Mouse (Mus musculus) heart, embryonic 15.5 days (tissue): ENCODE measurements around the gene Dnaja1. TPM values are rescaled to one million over a fixed set of nuclear protein-coding genes. Genes with fewer than 3 reads are reported as not detected.

Experiments used
- ATAC-seq: fragments of 200-750 bp; cut with Nextera tagmentation; replicated peaks from 2 replicates; pipeline ENCODE4 v1.8.0; 2017; ENCODE audit warnings: low read depth, moderate TSS enrichment; ENCODE audit not compliant: insufficient number of reproducible peaks, insufficient read depth, low FRiP score
- H3K27ac ChIP-seq: fragments of 300-500 bp; sonication (generic); 2 replicates; pipeline ENCODE4 v1.5.1; 2015; ENCODE audit warnings: mild to moderate bottlenecking, inconsistent platforms
- H3K27me3 ChIP-seq: fragments of 300-500 bp; sonication (generic); 2 replicates; pipeline ENCODE4 v1.6.1; 2015; ENCODE audit warnings: inconsistent platforms
- H3K36me3 ChIP-seq: fragments of 300-500 bp; sonication (generic); 2 replicates; pipeline ENCODE4 v1.6.1; 2015; ENCODE audit warnings: mild to moderate bottlenecking, inconsistent platforms
- H3K4me1 ChIP-seq: fragments of 300-500 bp; sonication (generic); replicated peaks from 2 replicates; pipeline ENCODE4 v1.6.1; 2015; ENCODE audit warnings: inconsistent platforms
- H3K4me2 ChIP-seq: fragments of 300-500 bp; sonication (generic); 2 replicates; pipeline ENCODE4 v1.6.1; 2015; ENCODE audit warnings: inconsistent platforms, mild to moderate bottlenecking, moderate library complexity
- H3K4me3 ChIP-seq: fragments of 300-500 bp; sonication (generic); 2 replicates; pipeline ENCODE4 v1.5.1; 2015; ENCODE audit warnings: mild to moderate bottlenecking, inconsistent platforms
- H3K9ac ChIP-seq: fragments of 300-500 bp; sonication (generic); 2 replicates; pipeline ENCODE4 v1.6.1; 2015; ENCODE audit warnings: mild to moderate bottlenecking, inconsistent platforms
- H3K9me3 ChIP-seq: fragments of 300-500 bp; sonication (generic); replicated peaks from 2 replicates; pipeline ENCODE4 v1.6.1; 2016; ENCODE audit warnings: inconsistent platforms
- WGBS: fragments of 180-500 bp; shearing (Covaris S2); methylation state at CpG from one replicate; pipeline ENCODE4 v1.1.7; 2015; ENCODE audit warnings: mixed read lengths; 5-methylcytosine and 5-hydroxymethylcytosine counted together
- polyA plus RNA-seq: library from polyadenylated mRNA; unstranded; fragments of >200 nt; fragmentation: Nextera tagmentation; extraction: Ambion mirVana; gene quantifications from 2 replicates; pipeline ENCODE4 v1.2.1, GENCODE M21; 2015

The Dnaja1 gene
- polyA plus RNA-seq, 1 experiment from 2014 or later: 250 TPM

DNA sequence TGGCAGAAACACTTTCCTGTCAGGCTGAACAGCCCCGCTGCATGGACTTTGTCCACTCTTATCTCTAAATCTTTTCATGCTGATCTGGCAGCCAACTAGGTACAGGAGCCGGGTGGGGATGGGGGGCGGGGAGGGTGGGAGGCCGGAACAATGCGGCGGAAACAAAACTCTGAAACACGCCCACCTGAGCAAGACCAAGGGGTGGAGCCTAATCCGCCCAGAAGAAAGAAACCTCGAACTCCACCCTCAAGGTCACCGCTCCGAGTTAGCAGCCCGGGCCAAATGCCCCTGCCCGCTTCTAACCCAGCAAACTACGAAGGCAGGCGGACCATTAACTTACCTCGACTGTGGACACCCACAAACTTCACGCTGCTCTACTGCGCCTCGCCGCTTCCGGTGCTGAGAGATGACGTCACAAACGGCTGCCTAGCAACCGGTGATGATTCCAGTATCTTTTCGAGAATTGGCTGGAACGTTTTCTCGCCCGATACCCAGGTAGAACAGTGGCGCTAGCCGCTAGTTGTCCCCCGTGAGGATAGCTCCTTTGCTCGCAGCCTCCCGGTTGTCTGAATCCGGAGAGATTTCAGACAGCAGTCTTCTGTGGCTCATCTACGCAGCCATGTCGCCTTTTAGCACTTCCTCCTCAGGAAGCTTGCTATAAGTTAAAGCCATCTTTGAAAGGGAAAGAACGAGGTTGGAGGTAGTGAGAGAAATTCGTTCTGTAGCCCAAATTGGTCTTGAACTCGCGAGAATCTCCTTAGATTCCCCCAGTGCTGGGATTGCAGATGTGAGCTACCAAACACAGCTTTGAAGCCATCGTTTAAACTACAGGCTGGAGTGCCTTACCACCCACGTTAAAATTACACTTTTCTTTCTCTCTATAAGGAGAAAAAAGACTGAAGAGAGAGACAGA lies 18.9 kb upstream of the Dnaja1 start, which contains the start of gene Aptx:
Aptx (minus strand) TSS at position 398 of the 913 bp plus-strand sequence.
- peaks cover 17% of the 10 kb centered on the region for H3K4me1 ChIP-seq
- peak within 1 kb of the TSS; percentile 66 for H3K4me2 ChIP-seq
- under 1% methylated on average over 42 of the region's 42 CpGs for WGBS
- H3K9me3 ChIP-seq: no peaks in the 10 kb centered on the region
- ATAC-seq: peak; percentile 90
- H3K36me3 ChIP-seq: no peaks in the 10 kb centered on the region
- H3K4me3 ChIP-seq: peak within 1 kb of the TSS; percentile 63
- peak within 1 kb of the TSS; percentile 58 for H3K9ac ChIP-seq
- H3K27me3 ChIP-seq: no peaks in the 10 kb centered on the region
- peak within 1 kb of the TSS; percentile 96 for H3K27ac ChIP-seq

DNA sequence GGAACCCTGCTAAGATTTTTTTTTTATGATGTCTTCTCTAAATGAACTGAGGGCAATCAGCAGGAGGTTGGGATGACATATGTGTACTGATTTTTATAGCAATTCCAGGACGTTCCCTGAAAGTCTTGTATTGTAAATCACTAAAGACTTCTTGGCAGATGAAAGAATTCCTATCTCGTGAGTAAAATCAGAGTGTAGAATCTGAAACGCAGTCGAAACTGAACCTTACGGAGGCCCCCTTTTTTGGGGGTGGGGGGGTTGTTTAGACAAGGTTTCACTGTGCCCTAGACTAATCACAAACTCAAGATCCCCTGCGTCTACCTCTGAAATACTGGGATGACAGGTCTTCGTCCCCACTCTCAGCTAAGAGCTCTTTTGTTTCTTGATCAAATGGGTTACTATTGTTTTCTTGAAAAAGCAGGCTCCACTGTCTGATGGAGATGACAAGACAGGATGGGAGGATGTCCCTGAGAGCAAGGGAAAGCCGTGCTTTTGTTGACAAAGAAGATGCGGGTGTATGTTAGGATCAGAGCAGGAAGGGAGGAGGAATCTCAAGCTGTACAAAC lies 18.2 kb upstream of the Dnaja1 start:
- ATAC-seq: no peak
- Histone ChIP-seq H3K9ac (peak overlapping the region; percentile 58), H3K36me3 (no peaks in the 10 kb centered on the region), H3K4me2 (peak overlapping the region; percentile 66), H3K4me1 (peaks cover 17% of the 10 kb centered on the region), H3K4me3 (peak overlapping the region; percentile 63), H3K27me3 (no peaks in the 10 kb centered on the region), H3K9me3 (no peaks in the 10 kb centered on the region), H3K27ac (peak overlapping the region; percentile 96)
- 27% methylated on average over 9 of the region's 9 CpGs for WGBS

- no peak overlapping the region for H3K27ac ChIP-seq
- H3K27me3 ChIP-seq: no peaks in the 10 kb centered on the region
- H3K4me1 ChIP-seq: peaks cover 9% of the 10 kb centered on the region
- H3K36me3 ChIP-seq: no peaks in the 10 kb centered on the region
- no peak overlapping the region for H3K9ac ChIP-seq
- H3K4me2 ChIP-seq: no peak overlapping the region
- no peak overlapping the region for H3K4me3 ChIP-seq
- ATAC-seq: no peak
- 88% methylated on average over 3 of the region's 3 CpGs for WGBS
- no peaks in the 10 kb centered on the region for H3K9me3 ChIP-seq
Measured at GRCm38 (mm10) chr4:40717141-40717540, 4.8 kb upstream of the Dnaja1 start.

DNA sequence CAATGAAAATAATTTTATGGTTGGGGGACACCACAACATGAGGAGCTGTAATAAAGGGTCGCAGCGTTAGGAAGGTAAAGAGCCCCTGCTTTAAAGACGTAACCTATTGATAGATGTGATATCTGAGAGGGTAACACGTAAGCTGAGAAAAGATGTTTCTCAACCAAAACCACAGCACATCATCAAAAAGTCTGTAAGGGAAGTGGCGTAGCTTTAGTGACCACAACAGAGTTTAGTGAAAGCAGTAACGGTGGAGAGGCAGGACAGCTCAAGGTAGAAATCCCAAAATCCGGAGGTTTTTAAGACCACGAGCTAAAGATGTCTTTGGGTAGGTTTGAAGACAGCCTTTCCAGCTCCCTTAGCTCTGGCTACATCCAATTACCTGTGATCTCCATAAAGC lies 1.0 kb upstream of the Dnaja1 start:
- Histone ChIP-seq H3K27ac (peak overlapping the region; percentile 100), H3K27me3 (no peaks in the 10 kb centered on the region), H3K9ac (no peak overlapping the region), H3K4me2 (peak overlapping the region; percentile 78; the same call in 1 of the 2 replicates), H3K9me3 (no peaks in the 10 kb centered on the region), H3K36me3 (peaks cover 13% of the 10 kb centered on the region; the same call in 1 of the 2 replicates), H3K4me3 (no peak overlapping the region), H3K4me1 (peaks cover 30% of the 10 kb centered on the region)
- no peak for ATAC-seq
- WGBS: 91% methylated on average over 8 of the region's 8 CpGs

- H3K4me1 ChIP-seq: peaks cover 35% of the 10 kb centered on the region
- WGBS: 0% methylated on average over 59 of the region's 62 CpGs
- no peaks in the 10 kb centered on the region for H3K9me3 ChIP-seq
- H3K27me3 ChIP-seq: no peaks in the 10 kb centered on the region
- peak; percentile 83 for ATAC-seq
- peak overlapping the region; percentile 78 for H3K4me2 ChIP-seq
- peak overlapping the region; percentile 97 for H3K9ac ChIP-seq
- H3K27ac ChIP-seq: peak overlapping the region; percentile 100
- peak overlapping the region; percentile 96 for H3K4me3 ChIP-seq
- H3K36me3 ChIP-seq: peaks cover 32% of the 10 kb centered on the region
Measured at GRCm38 (mm10) chr4:40722687-40723460, 924 bp downstream of the Dnaja1 start.

GRCm38 (mm10) chr4:40725141-40725540 lies 3.2 kb downstream of the Dnaja1 start:
- H3K4me2 ChIP-seq: peak overlapping the region; percentile 78
- WGBS: 75% methylated on average over 7 of the region's 7 CpGs
- no peak overlapping the region for H3K9ac ChIP-seq
- H3K27me3 ChIP-seq: no peaks in the 10 kb centered on the region
- H3K27ac ChIP-seq: no peak overlapping the region
- ATAC-seq: no peak
- no peaks in the 10 kb centered on the region for H3K9me3 ChIP-seq
- peaks cover 38% of the 10 kb centered on the region for H3K4me1 ChIP-seq
- no peak overlapping the region; the same call in 1 of the 2 replicates for H3K4me3 ChIP-seq
- H3K36me3 ChIP-seq: peaks cover 51% of the 10 kb centered on the region

DNA sequence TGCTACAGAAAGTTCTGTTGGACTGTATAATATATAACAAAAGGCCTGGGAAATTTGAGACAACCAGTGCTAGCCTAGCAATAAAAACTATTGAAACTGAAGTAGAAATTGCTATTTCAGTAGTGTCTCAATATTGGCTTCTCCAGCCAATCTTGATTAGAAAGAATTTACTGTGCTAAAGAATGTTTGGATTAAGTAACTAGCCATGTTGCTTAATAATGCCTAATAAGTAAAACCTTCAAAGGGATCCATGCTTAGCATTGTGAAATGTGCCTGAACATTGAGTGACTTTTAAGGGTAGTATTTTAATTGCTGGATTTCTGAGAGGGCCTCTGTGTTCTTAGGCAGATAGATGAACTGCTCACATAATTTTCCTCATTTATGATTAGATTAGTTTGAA lies 3.6 kb downstream of the Dnaja1 start:
- peaks cover 55% of the 10 kb centered on the region for H3K36me3 ChIP-seq
- 0 out of 2 replicates have a peak overlapping the region, but pooled peaks have one; percentile 2 for H3K4me2 ChIP-seq
- H3K9me3 ChIP-seq: no peaks in the 10 kb centered on the region

DNA sequence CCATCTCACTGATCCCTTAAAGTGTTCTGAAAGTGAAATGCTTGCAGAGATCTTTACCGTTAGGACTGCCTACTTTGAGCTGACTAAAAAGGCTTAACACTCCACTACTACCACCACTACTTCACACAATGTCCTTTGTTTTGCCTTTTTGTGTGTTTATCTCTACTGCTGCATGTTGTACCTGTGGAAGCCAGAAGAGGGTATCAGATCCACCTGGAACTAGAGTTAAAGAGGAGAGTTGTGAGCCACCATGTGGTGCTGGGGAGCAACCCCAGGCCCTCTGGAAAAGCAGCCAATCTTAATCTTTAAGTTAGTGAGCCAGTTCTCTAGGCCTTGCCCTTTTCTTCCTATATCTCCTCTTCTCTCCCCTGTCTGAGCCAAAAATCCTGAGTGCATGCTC lies 5.3 kb downstream of the Dnaja1 start:
- Histone ChIP-seq H3K27me3 (no peaks in the 10 kb centered on the region), H3K36me3 (peaks cover 71% of the 10 kb centered on the region), H3K4me3 (no peak overlapping the region), H3K4me1 (peaks cover 29% of the 10 kb centered on the region), H3K9ac (no peak overlapping the region), H3K9me3 (no peaks in the 10 kb centered on the region), H3K4me2 (no peak overlapping the region), H3K27ac (no peak overlapping the region)
- 80% methylated on average over 1 of the region's 1 CpGs for WGBS
- no peak for ATAC-seq

More for the DNA sequence above, 3.6 kb downstream of the Dnaja1 start:
- no peak overlapping the region for H3K4me3 ChIP-seq
- no peak for ATAC-seq
- H3K27me3 ChIP-seq: no peaks in the 10 kb centered on the region
- peaks cover 38% of the 10 kb centered on the region for H3K4me1 ChIP-seq
- H3K9ac ChIP-seq: no peak overlapping the region
- no peak overlapping the region for H3K27ac ChIP-seq

- Histone ChIP-seq H3K4me2 (no peak overlapping the region), H3K9me3 (no peaks in the 10 kb centered on the region), H3K27ac (no peak overlapping the region), H3K27me3 (no peaks in the 10 kb centered on the region), H3K4me1 (peaks cover 5% of the 10 kb centered on the region; the same call in 1 of the 2 replicates), H3K36me3 (peaks cover 86% of the 10 kb centered on the region), H3K4me3 (no peak overlapping the region), H3K9ac (no peak overlapping the region)
- no peak for ATAC-seq
Measured at GRCm38 (mm10) chr4:40731262-40731661, 9.3 kb downstream of the Dnaja1 start.

- ATAC-seq: no peak
- no peaks in the 10 kb centered on the region for H3K4me1 ChIP-seq
- H3K4me2 ChIP-seq: no peak overlapping the region
- H3K4me3 ChIP-seq: no peak overlapping the region
- H3K27ac ChIP-seq: no peak overlapping the region
- H3K9ac ChIP-seq: no peak overlapping the region
- H3K27me3 ChIP-seq: no peaks in the 10 kb centered on the region
- peaks cover 83% of the 10 kb centered on the region for H3K36me3 ChIP-seq
- WGBS: 46% methylated on average over 1 of the region's 1 CpGs
- H3K9me3 ChIP-seq: no peaks in the 10 kb centered on the region
Measured at GRCm38 (mm10) chr4:40735351-40735750, 13.4 kb downstream of the Dnaja1 start.

DNA sequence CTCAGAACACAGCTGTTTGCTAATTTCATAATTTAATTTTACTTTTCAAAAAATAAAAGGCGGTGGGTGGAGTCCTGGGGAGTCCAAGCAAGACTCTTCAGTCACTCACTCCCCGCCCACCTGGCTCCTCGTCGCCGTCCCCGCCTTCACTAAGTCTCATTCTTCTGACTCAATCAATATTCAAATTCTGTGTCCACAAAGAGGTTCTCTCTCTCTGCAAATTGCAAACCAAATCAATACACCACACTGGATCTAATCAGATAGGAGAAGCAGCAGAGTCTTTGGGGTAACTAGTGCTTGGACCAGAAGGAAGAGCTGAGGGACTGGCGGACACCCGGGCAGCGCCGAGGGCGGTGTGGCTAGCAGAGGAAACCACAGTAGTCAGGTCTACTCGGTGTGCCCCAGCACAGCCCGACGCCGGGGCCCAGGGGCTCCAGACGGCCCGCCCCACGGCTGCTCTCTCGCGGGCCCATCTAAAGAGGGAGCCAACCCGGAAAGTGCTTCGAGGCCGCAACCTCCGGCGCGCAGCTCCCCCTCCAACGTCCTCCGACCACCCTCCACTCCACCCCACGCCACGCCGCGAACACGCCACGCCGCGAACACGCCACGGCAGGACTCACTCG lies 35.3 kb downstream of the Dnaja1 start:
- Histone ChIP-seq H3K9ac (peak overlapping the region; percentile 89), H3K9me3 (no peaks in the 10 kb centered on the region), H3K27ac (peak overlapping the region; percentile 65), H3K36me3 (peaks cover 33% of the 10 kb centered on the region), H3K4me3 (peak overlapping the region; percentile 99), H3K4me1 (peaks cover 5% of the 10 kb centered on the region), H3K27me3 (no peaks in the 10 kb centered on the region), H3K4me2 (peak overlapping the region; percentile 80)
- under 1% methylated on average over 39 of the region's 39 CpGs for WGBS
- ATAC-seq: peak; percentile 80
